Mouse (Mus musculus): Measurements from ENCODE around the gene Pmepa1.

Gene Pmepa1

GRCm38 (mm10) chr2:173276409-173276808, at the start of gene Pmepa1:
Gene Pmepa1 (minus strand): TSS chr2:173276533.
- DNase-seq (ENCODE audit: low spot score): peak; percentile 80

DNA sequence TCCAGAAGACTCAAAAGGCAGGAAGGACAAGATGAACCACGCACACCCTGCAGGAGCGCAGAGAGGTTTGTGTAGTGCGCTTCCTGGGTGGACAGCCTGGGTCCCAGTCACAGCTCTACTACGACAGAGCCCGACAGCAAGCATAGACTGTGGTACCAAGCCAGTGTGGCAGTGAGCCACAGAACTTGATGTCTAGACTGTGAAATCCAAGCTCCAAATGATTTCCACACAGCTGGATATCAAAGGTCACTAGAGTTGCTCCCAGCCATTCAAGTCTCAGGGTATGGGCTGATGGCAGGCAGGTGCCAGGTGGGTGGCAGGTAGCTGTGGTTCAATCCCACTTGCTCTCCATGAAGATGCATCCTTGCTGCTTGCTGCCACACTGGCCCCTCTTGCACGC, 45.4 kb upstream of the Pmepa1 start:
- DNase-seq (ENCODE audit: low spot score): no peak

- DNase-seq (ENCODE audit: low spot score): no peak
These were observed 44.9 kb upstream of the Pmepa1 start for GRCm38 (mm10) chr2:173321194-173321593.

- DNase-seq (ENCODE audit: low spot score): no peak
These were observed 38.0 kb upstream of the Pmepa1 start for GRCm38 (mm10) chr2:173314291-173314690.

GRCm38 (mm10) chr2:173308486-173308885, 32.2 kb upstream of the Pmepa1 start:
- no peak for DNase-seq (ENCODE audit: low spot score)

DNA sequence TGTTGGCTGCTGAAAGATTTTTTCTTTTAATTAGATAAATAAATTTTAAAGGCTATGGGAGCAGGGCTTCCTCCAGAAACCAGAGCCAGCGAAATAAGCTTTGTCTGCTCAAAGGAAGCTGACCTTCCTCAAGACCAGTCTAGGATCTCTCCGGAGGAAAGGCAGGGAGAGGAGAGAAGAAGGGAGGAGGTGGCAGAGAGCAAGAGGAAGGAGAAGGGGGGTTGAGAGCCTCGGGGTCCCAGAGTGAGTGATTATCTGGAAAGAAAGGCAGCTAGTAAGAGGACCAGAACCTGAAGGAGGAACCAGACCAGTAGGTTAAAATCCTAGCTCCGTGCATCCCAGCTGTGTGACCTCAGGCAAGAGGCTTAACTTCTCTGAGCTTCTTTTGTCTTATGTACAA, 31.7 kb upstream of the Pmepa1 start:
- no peak for DNase-seq (ENCODE audit: low spot score)

GRCm38 (mm10) chr2:173307561-173307960, 31.2 kb upstream of the Pmepa1 start:
- DNase-seq (ENCODE audit: low spot score): no peak

GRCm38 (mm10) chr2:173306734-173307525, 30.6 kb upstream of the Pmepa1 start:
- DNase-seq (ENCODE audit: low spot score): no peak

DNA sequence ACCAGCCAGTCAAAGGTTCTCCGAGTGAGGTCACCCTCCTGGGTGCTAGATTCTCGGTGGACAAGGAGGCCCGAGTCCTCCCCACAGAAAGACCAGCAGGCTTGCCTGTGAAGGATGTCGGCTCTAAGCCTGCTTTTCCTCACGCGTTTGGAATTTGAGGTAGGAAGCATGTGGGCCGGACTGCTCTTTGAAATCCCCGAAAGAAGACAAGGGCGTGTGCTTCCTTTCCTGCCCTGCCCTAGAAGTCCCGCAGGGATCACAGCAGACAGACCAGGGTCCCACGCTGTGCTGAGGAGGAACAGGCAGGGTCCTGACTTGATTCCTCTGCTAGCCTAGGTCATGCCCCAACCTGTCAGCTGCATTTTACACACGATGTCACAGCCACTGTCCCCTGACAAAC, 28.7 kb upstream of the Pmepa1 start:
- DNase-seq (ENCODE audit: low spot score): no peak

DNA sequence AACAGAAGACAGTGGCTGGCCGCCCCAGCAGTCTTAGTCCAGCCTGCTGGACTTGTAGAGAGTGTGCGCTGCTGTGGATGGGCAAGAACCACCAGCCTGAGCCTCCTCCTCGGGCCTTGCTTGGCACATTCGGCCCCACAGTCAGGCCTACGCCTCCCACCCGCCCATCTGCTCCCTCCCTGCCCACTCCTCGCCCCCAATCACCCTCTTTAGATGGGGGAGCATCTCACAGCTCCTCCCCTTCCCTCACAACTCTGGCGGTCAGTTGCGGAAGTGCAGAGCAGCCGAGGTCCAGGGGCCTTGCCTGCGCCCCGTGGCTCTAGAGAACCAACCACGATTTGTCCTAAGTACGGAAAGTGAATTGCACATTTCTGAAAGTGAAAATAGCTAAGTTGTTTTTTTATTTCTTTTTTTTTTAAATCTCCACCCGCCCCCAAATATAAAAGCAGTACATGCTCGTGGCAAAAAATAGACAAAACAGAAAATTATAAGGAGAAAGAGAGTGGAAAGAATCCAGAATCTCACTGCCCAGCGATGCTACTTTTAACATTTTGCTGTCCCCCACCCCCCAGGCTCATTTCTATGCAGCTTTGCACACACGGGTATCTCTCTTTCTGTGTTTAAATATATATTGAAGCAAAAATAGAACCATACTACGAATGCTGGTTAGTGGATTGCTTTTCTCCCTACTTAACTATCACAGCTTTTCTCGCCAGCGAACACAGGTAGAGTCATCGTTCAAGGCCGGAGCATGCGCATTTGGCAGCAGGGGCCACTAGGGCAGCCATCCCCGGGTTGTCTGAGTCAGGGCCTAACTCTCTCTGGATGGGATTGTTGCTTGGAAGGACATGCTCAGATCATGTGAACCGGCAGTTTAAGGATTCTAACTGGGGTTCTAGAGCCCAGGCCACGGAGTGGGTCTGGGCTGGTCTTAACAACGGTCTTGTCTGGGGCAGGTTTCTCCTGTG, 24.6 kb upstream of the Pmepa1 start:
- DNase-seq (ENCODE audit: low spot score): no peak

- DNase-seq (ENCODE audit: low spot score): no peak
These were observed 20.1 kb upstream of the Pmepa1 start for GRCm38 (mm10) chr2:173296408-173296807.

- DNase-seq (ENCODE audit: low spot score): no peak
These were observed 16.7 kb upstream of the Pmepa1 start for GRCm38 (mm10) chr2:173293042-173293441.

- no peak for DNase-seq (ENCODE audit: low spot score)
These were observed 16.2 kb upstream of the Pmepa1 start for GRCm38 (mm10) chr2:173292551-173292950.

GRCm38 (mm10) chr2:173290981-173291380, 14.6 kb upstream of the Pmepa1 start:
- DNase-seq (ENCODE audit: low spot score): no peak

GRCm38 (mm10) chr2:173289928-173290327, 13.6 kb upstream of the Pmepa1 start:
- no peak for DNase-seq (ENCODE audit: low spot score)

DNA sequence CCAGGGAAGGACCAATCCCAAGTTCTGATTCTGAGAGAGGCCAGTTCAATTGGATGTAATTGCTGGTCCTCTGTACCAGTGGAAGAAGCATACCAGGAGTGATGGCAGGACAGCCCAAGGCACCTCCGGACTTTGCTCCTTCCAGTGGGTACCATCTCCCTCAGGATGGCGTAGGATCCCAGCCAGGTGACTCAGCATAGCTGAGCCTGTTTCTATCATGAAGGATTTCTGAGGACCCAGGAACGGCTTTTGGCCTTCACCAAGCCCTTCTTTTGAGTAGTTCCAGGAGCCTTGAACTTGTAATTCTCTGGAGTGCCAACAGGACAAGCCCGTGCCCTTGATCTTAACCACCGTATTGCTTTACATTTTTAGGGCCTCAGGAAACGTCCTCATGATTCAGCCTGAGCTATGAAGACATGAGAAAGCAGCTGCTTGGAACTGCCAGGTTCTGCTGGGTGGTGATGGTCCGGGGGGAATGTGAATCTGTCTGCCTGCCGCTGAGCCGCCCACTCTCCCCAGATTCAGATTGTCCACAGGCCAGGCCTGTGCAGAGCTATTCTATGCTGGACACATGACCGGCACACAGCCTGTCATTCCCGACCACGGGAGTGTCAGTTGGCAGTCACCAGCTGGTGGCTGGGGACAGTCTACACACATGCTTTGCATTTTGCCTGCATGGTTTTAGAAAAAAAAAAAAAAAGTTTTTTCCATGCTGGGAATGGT, 9.6 kb upstream of the Pmepa1 start:
- no peak for DNase-seq (ENCODE audit: low spot score)

GRCm38 (mm10) chr2:173284771-173285170, 8.4 kb upstream of the Pmepa1 start:
- no peak for DNase-seq (ENCODE audit: low spot score)

- DNase-seq (ENCODE audit: low spot score): no peak
These were observed 5.9 kb upstream of the Pmepa1 start for GRCm38 (mm10) chr2:173282191-173282590.

DNA sequence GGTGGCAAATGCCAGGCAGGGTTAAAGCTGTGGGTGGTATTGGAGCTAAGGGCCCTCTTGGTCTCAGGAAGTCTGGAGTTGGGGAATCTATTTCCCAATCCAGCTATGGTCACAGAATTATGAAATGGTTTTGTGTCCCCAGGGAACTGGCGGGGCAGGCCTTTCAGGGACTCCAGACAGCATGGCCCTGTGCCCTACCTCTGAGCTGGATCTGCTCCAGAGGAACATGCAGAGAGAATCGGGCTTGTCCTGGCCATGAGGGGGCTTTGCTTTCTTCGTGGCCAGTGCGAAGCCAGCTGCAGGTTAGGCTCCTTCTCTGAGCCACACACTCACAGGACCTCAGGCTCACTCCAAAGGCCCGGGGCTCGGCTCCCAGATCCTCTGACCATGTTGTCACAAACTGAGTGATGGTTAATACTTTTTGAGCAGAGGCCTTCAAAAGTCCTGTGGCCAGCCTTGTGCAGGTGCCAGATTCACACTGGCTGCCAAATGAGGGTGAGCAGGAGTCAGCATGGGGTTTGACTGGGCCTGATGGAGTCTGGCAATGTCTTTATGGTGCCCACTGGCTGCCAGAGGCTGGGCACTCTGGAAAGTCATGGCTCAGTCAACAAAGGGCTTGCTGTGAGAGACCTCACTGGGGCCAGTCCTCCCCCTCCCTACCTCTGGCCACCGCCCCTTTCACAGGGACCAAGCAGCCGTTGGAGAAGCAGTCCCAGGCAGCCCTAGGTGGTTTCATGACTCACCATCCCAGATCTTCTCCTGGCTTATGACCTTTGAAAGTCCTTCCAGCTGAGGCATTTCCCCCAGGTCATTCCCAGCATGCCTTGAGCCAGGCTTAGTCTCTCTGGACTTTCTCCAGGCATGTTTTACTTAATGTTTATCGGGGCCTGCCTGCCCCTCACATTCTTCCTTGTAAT, 4.9 kb upstream of the Pmepa1 start:
- no peak for DNase-seq (ENCODE audit: low spot score)

GRCm38 (mm10) chr2:173278846-173279580, 2.7 kb upstream of the Pmepa1 start:
- no peak for DNase-seq (ENCODE audit: low spot score)

DNA sequence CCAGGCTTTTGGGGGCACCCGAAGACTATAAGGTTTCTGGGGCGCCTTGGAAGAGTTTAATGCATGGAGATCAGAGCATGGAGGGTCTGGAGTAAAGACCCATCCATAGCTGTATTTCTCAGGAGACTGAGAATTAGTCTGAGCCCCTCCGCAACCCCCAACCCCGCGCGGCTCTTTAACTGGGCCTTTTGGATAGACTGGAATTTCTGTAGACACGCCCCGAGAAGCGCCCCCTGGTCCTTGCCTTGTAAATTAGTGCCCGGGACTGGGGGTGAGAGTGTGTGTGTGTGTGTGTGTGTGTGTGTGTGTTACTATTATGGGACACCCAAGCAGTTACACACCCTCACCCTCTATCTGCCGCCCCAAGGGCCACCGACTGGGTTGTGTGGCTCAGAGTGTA, 526 bp upstream of the Pmepa1 start:
- no peak for DNase-seq (ENCODE audit: low spot score)

Measured in urinary bladder, postnatal 10 days (tissue).